Comparison of ENCODE assay signal across 12 mouse cellular contexts in genomic region chr8:111594951-111595350, GRCm38 (mm10). TPM values are rescaled to one million over a fixed set of nuclear protein-coding genes. Genes with fewer than 3 reads are reported as not detected.
A peak's percentile ranks its signal among the peaks of the same experiment; 100 is the strongest.
DNase-seq lines count a peak whose midpoint lies in the region; ATAC-seq and TF ChIP-seq lines count a peak whose summit lies in the region.
"Had no signal": no experiment of that assay in that cellular context is flagged by ENCODE, and none has a peak within 500 bp of the region (broad histone marks: within the 10 kb centered on the region; RNA-seq: fewer than 3 reads in every experiment).

No protein-coding gene starts in this region.

- peak; percentile 32 to 42 for DNase-seq in cerebellum, adult 18-20 months
- DNase-seq in cerebellum, postnatal 4 days (ENCODE audit: low spot score in 2 of 2): no peak
- no peak for DNase-seq in hindbrain, embryonic 10.5 days (ENCODE audit: low spot score)
- no peak for DNase-seq in embryo, embryonic 10 days (ENCODE audit: low spot score)
- DNase-seq: adrenal gland, adult 8-10 months; left cerebral cortex, postnatal 4 days; right cerebral cortex, postnatal 25 days had no signal

- no peaks in the 10 kb centered on the region for H3K9me3 ChIP-seq in hindbrain, embryonic 13.5 days
- no peaks in the 10 kb centered on the region for H3K9me3 ChIP-seq in hindbrain, embryonic 10.5 days
- no peaks in the 10 kb centered on the region for H3K9me3 ChIP-seq in neural tube, embryonic 13.5 days
- no peaks in the 10 kb centered on the region for H3K9me3 ChIP-seq in neural tube, embryonic 15.5 days (replicated peaks)
- H3K9me3 ChIP-seq: intestine, embryonic 15.5 days had no signal

- H3K9ac ChIP-seq in hindbrain, embryonic 13.5 days: no peak overlapping the region
- no peak overlapping the region for H3K9ac ChIP-seq in neural tube, embryonic 13.5 days
- H3K9ac ChIP-seq in neural tube, embryonic 15.5 days (replicated peaks): no peak overlapping the region
- H3K9ac ChIP-seq: intestine, embryonic 15.5 days had no signal

- H3K27me3 ChIP-seq in hindbrain, embryonic 13.5 days: no peaks in the 10 kb centered on the region
- H3K27me3 ChIP-seq in hindbrain, embryonic 10.5 days (ENCODE audit: insufficient read depth, poor library complexity, severe bottlenecking): no peaks in the 10 kb centered on the region
- no peaks in the 10 kb centered on the region for H3K27me3 ChIP-seq in neural tube, embryonic 13.5 days
- no peaks in the 10 kb centered on the region for H3K27me3 ChIP-seq in neural tube, embryonic 15.5 days (replicated peaks)
- H3K27me3 ChIP-seq in small intestine, adult 2 months (ENCODE audit: control insufficient read depth, insufficient read depth, low read length): no peaks in the 10 kb centered on the region
- H3K27me3 ChIP-seq: intestine, embryonic 15.5 days had no signal

- H3K27ac ChIP-seq in hindbrain, embryonic 13.5 days: peak overlapping the region; percentile 3; the same call in 1 of the 2 replicates
- H3K27ac ChIP-seq in hindbrain, embryonic 10.5 days: no peak overlapping the region
- peak overlapping the region; percentile 72; the same call in 1 of the 2 replicates for H3K27ac ChIP-seq in neural tube, embryonic 13.5 days (replicated peaks)
- no peak overlapping the region for H3K27ac ChIP-seq in neural tube, embryonic 15.5 days (replicated peaks)
- peak overlapping the region; percentile 13; the same call in 1 of the 2 replicates for H3K27ac ChIP-seq in small intestine, adult 2 months (ENCODE audit: insufficient read depth, low read depth, low read length)

- TF ChIP-seq CTCF in small intestine, adult 2 months (IDR thresholded peaks at IDR 0.05; ENCODE audit: extremely low read depth, insufficient read length, insufficient replicate concordance, low read depth, low read length): no peak

- no peak overlapping the region for H3K4me3 ChIP-seq in hindbrain, embryonic 13.5 days
- no peak overlapping the region for H3K4me3 ChIP-seq in hindbrain, embryonic 10.5 days
- no peak overlapping the region for H3K4me3 ChIP-seq in neural tube, embryonic 13.5 days
- no peak overlapping the region for H3K4me3 ChIP-seq in neural tube, embryonic 15.5 days (replicated peaks)
- H3K4me3 ChIP-seq in small intestine, adult 2 months (ENCODE audit: low read depth, low read length): no peak overlapping the region
- H3K4me3 ChIP-seq: intestine, embryonic 15.5 days had no signal

- no peak for ATAC-seq in hindbrain, embryonic 13.5 days (ENCODE audit: low FRiP score)
- no peak for ATAC-seq in neural tube, embryonic 13.5 days (ENCODE audit: low read depth)
- no peak for ATAC-seq in neural tube, embryonic 15.5 days (ENCODE audit: low FRiP score)

- no peak overlapping the region for H3K4me2 ChIP-seq in hindbrain, embryonic 13.5 days
- H3K4me2 ChIP-seq in neural tube, embryonic 13.5 days: no peak overlapping the region
- H3K4me2 ChIP-seq in neural tube, embryonic 15.5 days: no peak overlapping the region

- no peaks in the 10 kb centered on the region for H3K36me3 ChIP-seq in hindbrain, embryonic 13.5 days
- peaks cover 12% of the 10 kb centered on the region; the same call in 1 of the 2 replicates for H3K36me3 ChIP-seq in hindbrain, embryonic 10.5 days
- H3K36me3 ChIP-seq in neural tube, embryonic 13.5 days: no peaks in the 10 kb centered on the region
- no peaks in the 10 kb centered on the region for H3K36me3 ChIP-seq in neural tube, embryonic 15.5 days
- no peaks in the 10 kb centered on the region for H3K36me3 ChIP-seq in small intestine, adult 2 months (ENCODE audit: control insufficient read depth, insufficient read depth, low read length)
- H3K36me3 ChIP-seq: intestine, embryonic 15.5 days had no signal

- 90% methylated on average over 2 of the region's 2 CpGs for WGBS in hindbrain, embryonic 13.5 days
- 93% methylated on average over 2 of the region's 2 CpGs for WGBS in hindbrain, embryonic 10.5 days
- 92% methylated on average over 2 of the region's 2 CpGs for WGBS in neural tube, embryonic 13.5 days
- WGBS in neural tube, embryonic 15.5 days: 75% methylated on average over 2 of the region's 2 CpGs
- WGBS in small intestine, adult 2 months: 85% methylated on average over 2 of the region's 2 CpGs

- no peak for TF ChIP-seq POLR2A in small intestine, adult 2 months (IDR thresholded peaks at IDR 0.05; ENCODE audit: low read depth, low read length)

- peaks cover 73% of the 10 kb centered on the region for H3K4me1 ChIP-seq in hindbrain, embryonic 13.5 days (replicated peaks)
- H3K4me1 ChIP-seq in hindbrain, embryonic 10.5 days (replicated peaks): peaks cover 58% of the 10 kb centered on the region
- H3K4me1 ChIP-seq in neural tube, embryonic 13.5 days (replicated peaks): peaks cover 65% of the 10 kb centered on the region
- H3K4me1 ChIP-seq in neural tube, embryonic 15.5 days: peaks cover 76% of the 10 kb centered on the region
- peaks cover 19% of the 10 kb centered on the region for H3K4me1 ChIP-seq in small intestine, adult 2 months (ENCODE audit: control insufficient read depth, insufficient read depth, insufficient read length, low read length)

RNA-seq across cellular contexts. Expression of gene Ldhd, which starts 35.2 kb away (rescaled TPM):
- 0.52 and 0.53 TPM in 2 replicates for polyA plus RNA-seq in hindbrain, embryonic 13.5 days (2015; fragmentation: Nextera tagmentation; extraction: Ambion mirVana)
- polyA plus RNA-seq in hindbrain, embryonic 10.5 days (2016; fragmentation: Nextera tagmentation; extraction: Ambion mirVana): 0.24 and 0.26 TPM in 2 replicates
- 0.40 and 0.68 TPM in 2 replicates for polyA plus RNA-seq in neural tube, embryonic 13.5 days (2015; fragmentation: Nextera tagmentation; extraction: Ambion mirVana)
- polyA plus RNA-seq in neural tube, embryonic 15.5 days (2015; fragmentation: Nextera tagmentation; extraction: Ambion mirVana): 0.93 and 1.5 TPM in 2 replicates
- polyA plus RNA-seq in small intestine, adult 2 months (2012; rRNA removed): 2.8 and 8.4 TPM in 2 replicates

RNA-seq across cellular contexts. Expression of gene Zfp1, which starts 48.2 kb away (rescaled TPM):
- polyA plus RNA-seq in hindbrain, embryonic 13.5 days (2015; fragmentation: Nextera tagmentation; extraction: Ambion mirVana): 27.6 and 28.1 TPM in 2 replicates
- polyA plus RNA-seq in hindbrain, embryonic 10.5 days (2016; fragmentation: Nextera tagmentation; extraction: Ambion mirVana): 20.2 and 23.8 TPM in 2 replicates
- 22.0 and 29.5 TPM in 2 replicates for polyA plus RNA-seq in neural tube, embryonic 13.5 days (2015; fragmentation: Nextera tagmentation; extraction: Ambion mirVana)
- polyA plus RNA-seq in neural tube, embryonic 15.5 days (2015; fragmentation: Nextera tagmentation; extraction: Ambion mirVana): 26.9 TPM in 2 replicates
- 1.3 and 1.6 TPM in 2 replicates for polyA plus RNA-seq in small intestine, adult 2 months (2012; rRNA removed)

RNA-seq across cellular contexts. Expression of gene Znrf1, which starts 59.1 kb away (rescaled TPM):
- 77.3 and 80.0 TPM in 2 replicates for polyA plus RNA-seq in hindbrain, embryonic 13.5 days (2015; fragmentation: Nextera tagmentation; extraction: Ambion mirVana)
- polyA plus RNA-seq in hindbrain, embryonic 10.5 days (2016; fragmentation: Nextera tagmentation; extraction: Ambion mirVana): 29.9 and 52.5 TPM in 2 replicates
- 86.8 and 100.0 TPM in 2 replicates for polyA plus RNA-seq in neural tube, embryonic 13.5 days (2015; fragmentation: Nextera tagmentation; extraction: Ambion mirVana)
- polyA plus RNA-seq in neural tube, embryonic 15.5 days (2015; fragmentation: Nextera tagmentation; extraction: Ambion mirVana): 80.3 and 93.3 TPM in 2 replicates
- polyA plus RNA-seq in small intestine, adult 2 months (2012; rRNA removed): 18.7 and 25.7 TPM in 2 replicates

Comparison
In these comparisons a context has a peak if more than half of its experiments do, and no peak if none do; other contexts are left out.
1. DNase-seq: peak in cerebellum, adult 18-20 months (2 of 2); none in cerebellum, postnatal 4 days (0 of 2), hindbrain, embryonic 10.5 days (single experiment) and embryo, embryonic 10 days (single experiment).
2. H3K27ac ChIP-seq: peak in hindbrain, embryonic 13.5 days (single experiment), neural tube, embryonic 13.5 days (single experiment) and small intestine, adult 2 months (single experiment); none in hindbrain, embryonic 10.5 days (single experiment) and neural tube, embryonic 15.5 days (single experiment).